Mouse (Mus musculus) kidney, postnatal 36 days (tissue): ENCODE results near the gene Arl14ep.
A peak's percentile ranks its signal among the peaks of the same experiment; 100 is the strongest.
"Not testable (repeated sequence)": the region's sequence is repeated elsewhere in the genome, so short reads cannot be mapped to it uniquely, and the experiment has no call there.

Experiments used
- DNase-seq, 2 experiments: peaks; one replicate each; pipeline ENCODE4 v3.0.0; 2021 to 2022; ENCODE audit warnings: mixed read lengths in 2 of 2

Arl14ep gene

GRCm38 (mm10) chr2:106973959-106974639 lies at the start of gene Arl14ep:
Gene Arl14ep, minus strand, starts transcription at chr2:106974424.
- peak; percentile 83 to 89 for DNase-seq

DNA sequence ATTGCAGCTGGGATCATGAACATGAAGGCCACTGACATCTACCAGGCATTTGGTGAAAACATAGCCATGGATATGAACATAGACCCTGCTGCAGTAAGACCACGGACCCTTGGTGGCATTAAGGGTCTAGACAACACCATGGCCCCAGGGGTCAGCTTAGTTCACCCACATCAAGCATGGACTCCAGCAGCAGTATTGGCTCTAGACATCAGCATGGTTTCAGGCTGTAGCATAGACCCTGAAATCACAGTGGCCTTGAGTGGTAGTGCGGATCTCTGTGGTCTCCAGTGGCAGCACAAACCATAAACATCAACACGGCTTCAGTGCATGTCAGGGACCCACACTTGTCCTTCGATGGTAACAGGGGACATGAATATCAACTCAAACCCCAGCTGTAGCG lies 48.5 kb upstream of the Arl14ep start:
- no peak for DNase-seq

- no peak for DNase-seq
These were observed 45.1 kb upstream of the Arl14ep start for GRCm38 (mm10) chr2:107019331-107019730.

DNA sequence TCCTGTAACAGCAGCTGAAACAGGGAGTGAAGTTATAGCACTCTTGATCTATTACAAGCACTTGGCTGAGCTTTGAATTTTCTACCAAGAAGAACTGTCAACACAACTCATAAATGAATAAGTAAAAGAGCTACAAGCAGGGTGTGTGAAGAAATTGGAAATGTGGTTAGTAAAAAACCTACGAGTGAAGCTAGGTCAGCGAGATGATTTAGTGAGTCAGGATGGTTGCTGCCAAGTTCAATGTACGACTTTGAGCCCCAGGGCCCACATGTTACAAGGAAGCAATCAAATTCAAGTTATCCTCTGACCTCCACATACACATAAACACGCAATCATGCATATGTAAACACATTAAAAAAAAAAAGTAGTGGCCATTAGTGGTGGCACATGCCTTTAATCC lies 38.9 kb upstream of the Arl14ep start:
- no peak for DNase-seq

- no peak for DNase-seq
These were observed 38.1 kb upstream of the Arl14ep start for GRCm38 (mm10) chr2:107012318-107012717.

GRCm38 (mm10) chr2:107010160-107010559 lies 35.9 kb upstream of the Arl14ep start:
- DNase-seq = no peak

GRCm38 (mm10) chr2:107006378-107006777 lies 32.2 kb upstream of the Arl14ep start:
- DNase-seq = peak in 1 of 2 experiments; percentile 4

GRCm38 (mm10) chr2:107005876-107006275 lies 31.7 kb upstream of the Arl14ep start:
- not testable (repeated sequence) for DNase-seq

GRCm38 (mm10) chr2:106991261-106991660 lies 17.0 kb upstream of the Arl14ep start:
- DNase-seq = no peak

DNA sequence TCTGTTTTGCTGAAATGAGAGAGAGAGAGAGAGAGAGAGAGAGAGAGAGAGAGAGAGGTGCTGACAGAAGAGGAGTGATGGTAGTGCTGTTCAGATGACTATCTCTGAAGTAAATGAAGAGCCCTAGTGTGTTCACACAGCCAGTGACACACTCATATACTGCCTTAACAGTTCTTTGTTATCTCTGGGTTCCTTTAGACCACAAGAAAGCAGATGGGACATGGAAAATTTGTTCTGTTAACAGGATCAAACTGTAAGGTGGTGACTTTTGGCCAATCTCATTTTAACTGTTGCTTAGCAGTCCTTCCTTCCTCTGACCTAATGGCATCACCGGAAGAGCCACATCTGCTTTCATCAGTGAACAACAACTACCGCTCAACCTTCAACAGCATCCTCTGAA lies 10.7 kb upstream of the Arl14ep start:
- no peak for DNase-seq

DNA sequence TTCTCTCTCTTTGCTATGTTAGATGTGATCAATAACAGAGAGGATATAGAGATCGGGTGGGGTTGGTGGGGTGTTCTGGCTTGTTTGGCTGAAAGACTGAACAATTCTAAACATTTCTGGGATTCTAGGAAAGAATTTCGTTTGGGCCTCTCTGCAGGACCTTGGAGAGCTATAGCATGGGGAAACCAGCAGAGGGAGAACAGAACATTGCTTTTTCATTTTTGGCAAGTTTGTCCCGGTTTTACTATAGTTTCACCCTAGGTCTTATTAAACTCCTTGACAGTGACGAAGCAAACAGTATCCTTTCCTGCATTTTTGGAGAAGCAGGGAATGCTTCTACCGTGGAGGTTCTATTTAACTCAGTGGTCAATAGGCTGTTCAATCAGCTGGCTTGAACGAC lies 8.3 kb upstream of the Arl14ep start:
- no peak for DNase-seq

- no peak for DNase-seq
These were observed 2.2 kb upstream of the Arl14ep start for GRCm38 (mm10) chr2:106976472-106976871.

GRCm38 (mm10) chr2:106973332-106973958 lies 779 bp downstream of the Arl14ep start:
- no peak for DNase-seq

DNA sequence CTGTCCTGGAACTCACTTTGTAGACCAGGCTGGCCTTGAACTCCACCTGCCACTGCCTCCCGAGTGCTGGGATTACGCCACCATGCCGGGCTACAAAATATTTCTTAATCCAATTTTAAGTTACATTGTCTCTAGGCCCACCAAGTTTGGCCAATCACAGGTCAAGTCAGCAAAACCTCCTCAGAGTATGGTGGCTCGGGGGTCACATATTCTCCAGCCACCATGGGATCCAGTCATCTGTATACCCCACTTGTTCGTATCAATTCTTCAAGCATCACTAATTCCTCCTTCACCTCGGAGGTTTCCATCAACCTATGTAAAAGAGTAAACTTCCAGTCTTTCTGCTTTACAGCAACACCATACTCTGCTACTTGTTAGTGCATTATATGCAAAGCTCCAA lies 1.4 kb downstream of the Arl14ep start:
- no peak for DNase-seq

- no peak for DNase-seq
These were observed 3.3 kb downstream of the Arl14ep start for GRCm38 (mm10) chr2:106970971-106971370.

- DNase-seq = no peak
These were observed 5.9 kb downstream of the Arl14ep start for GRCm38 (mm10) chr2:106968320-106968719.

GRCm38 (mm10) chr2:106963560-106963959 lies 10.7 kb downstream of the Arl14ep start:
- no peak for DNase-seq

DNA sequence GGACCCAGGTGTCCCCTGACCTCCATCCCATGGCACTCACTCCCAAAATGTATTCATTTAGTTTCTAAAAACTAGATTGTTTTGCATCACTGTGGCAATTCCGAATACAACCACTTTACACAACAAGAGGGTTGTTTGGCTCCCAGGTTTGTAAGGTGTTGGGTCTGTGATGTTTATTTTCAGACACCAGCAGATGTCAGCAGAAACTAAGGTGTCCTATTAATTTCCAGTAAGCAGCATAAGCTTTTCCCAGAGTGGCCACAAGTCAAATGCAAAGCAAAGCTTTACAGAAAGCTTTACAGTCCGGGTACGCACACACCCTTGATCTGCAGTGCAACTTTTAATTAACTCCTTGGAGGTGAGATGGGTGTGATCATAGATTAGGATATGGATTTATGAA lies 12.6 kb downstream of the Arl14ep start:
- DNase-seq = no peak

- peak in 1 of 2 experiments; percentile 15 for DNase-seq
These were observed 13.2 kb downstream of the Arl14ep start for GRCm38 (mm10) chr2:106961066-106961465.

- peak in 1 of 2 experiments; percentile 48 for DNase-seq
These were observed 14.0 kb downstream of the Arl14ep start for GRCm38 (mm10) chr2:106960237-106960636.

DNA sequence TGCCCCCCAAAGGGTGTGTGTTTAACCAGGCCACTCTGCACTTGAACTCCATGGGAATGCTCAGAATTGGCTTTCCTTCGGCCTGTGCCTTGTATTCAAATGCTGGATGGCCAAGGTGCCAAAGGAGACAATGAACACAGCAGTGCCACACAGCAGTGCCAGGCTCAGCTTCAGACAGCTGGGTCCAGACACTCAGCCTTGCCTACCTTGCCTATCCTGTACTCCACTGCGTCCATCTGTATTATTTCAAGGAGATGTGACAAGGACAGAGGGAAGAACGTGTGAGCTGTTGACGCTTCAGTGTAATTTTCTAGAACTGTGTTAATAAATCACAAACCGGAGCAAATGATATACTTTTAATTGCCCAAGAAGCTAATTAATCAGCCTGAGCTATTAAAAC lies 14.8 kb downstream of the Arl14ep start:
- DNase-seq = peak in 1 of 2 experiments; percentile 13

DNA sequence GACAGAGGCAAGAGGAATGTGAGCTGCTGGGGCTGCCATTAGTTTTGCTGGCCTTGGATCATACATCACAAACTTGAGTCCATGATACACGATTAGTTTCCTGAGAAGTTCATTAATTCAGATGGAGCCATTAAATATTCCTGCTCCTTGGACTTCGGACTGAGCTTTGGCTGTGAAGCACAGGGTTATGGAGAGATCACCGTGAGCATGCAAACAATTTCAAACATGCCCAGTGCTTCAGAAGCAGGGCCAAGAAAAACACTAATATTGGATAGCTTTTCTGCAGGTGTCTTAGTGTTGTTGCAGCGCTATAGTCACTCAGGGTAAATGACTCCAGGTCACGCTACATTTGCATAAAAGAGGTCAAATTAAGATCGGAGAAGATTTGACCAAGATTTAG lies 15.3 kb downstream of the Arl14ep start:
- peak; percentile 46 to 52 for DNase-seq

GRCm38 (mm10) chr2:106956146-106956545 lies 18.1 kb downstream of the Arl14ep start:
- DNase-seq = no peak

- peak; percentile 22 to 27 for DNase-seq
These were observed 18.6 kb downstream of the Arl14ep start for GRCm38 (mm10) chr2:106955621-106956020.

DNA sequence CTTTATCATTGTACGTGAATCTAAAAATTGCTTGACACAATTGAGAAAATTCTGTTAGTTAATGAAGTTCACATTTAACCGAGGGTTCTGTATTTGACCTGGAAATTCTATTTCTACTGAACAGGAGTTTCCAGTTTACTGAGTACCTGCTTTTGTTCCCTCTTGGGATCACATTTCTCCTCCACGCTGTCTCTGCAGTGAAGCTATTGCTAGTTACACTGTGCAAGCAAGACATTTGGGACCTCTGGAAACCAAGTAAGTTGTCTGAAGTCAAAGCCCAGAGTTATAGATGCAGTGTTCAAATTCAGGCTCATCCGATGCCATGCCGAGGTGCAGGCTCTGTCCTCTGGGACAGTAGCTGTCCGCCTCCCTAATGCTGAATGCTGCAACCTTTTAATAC lies 19.2 kb downstream of the Arl14ep start:
- no peak for DNase-seq
